16 mouse cellular contexts compared by ENCODE assay signal in the genomic region with DNA sequence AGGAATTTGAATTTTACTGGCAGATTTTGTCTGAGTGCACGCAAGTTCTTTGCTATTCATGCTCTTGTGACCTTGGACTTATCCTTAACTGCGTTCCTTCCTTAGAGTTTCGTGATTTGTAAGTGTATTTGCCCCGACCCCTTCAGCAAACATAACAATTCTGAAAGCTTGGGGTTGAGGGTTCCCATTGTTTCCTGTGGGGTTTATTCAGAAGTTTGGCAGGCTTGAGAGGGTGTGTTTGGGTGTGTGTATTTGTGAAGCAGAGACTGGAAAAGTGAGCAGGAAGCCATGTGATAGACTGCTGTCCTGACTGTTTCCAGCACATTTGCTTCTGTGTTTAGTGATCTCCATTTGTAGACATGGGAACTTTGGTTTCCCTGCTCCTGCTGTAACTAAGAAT.
"Had no signal": no experiment of that assay in that cellular context is flagged by ENCODE, and none has a peak within 500 bp of the region (broad histone marks: within the 10 kb centered on the region; RNA-seq: fewer than 3 reads in every experiment).

No protein-coding gene starts in this region.

- H3K9me3 ChIP-seq: limb, embryonic 13.5 days; midbrain, embryonic 10.5 days; neural tube, embryonic 15.5 days had no signal

- DNase-seq: kidney, adult 11 months; kidney, adult 9 months; kidney, postnatal 10 days; kidney, postnatal 4 days; left cerebral cortex, postnatal 4 days; lung, adult 18-20 months; lung, postnatal 4 days; midbrain, embryonic 14.5 days; right cerebral cortex, adult 18-20 months; right cerebral cortex, postnatal 25 days; thymus, postnatal 14 days had no signal

- H3K27me3 ChIP-seq: limb, embryonic 13.5 days; neural tube, embryonic 15.5 days had no signal

- H3K9ac ChIP-seq: limb, embryonic 13.5 days; liver, embryonic 14.5 days; neural tube, embryonic 15.5 days had no signal

- H3K4me1 ChIP-seq: limb, embryonic 13.5 days; midbrain, embryonic 10.5 days; neural tube, embryonic 15.5 days had no signal

- H3K4me2 ChIP-seq: limb, embryonic 13.5 days; neural tube, embryonic 15.5 days had no signal

- H3K27ac ChIP-seq: limb, embryonic 13.5 days; liver, embryonic 14.5 days; midbrain, embryonic 10.5 days; neural tube, embryonic 15.5 days had no signal

- H3K4me3 ChIP-seq: limb, embryonic 13.5 days; midbrain, embryonic 10.5 days; myocyte; neural tube, embryonic 15.5 days had no signal
